Mouse (Mus musculus) embryonic facial prominence, embryonic 11.5 days (tissue): ENCODE measurements around the gene Ly6g6e. TPM values are rescaled to one million over a fixed set of nuclear protein-coding genes. Genes with fewer than 3 reads are reported as not detected.

Experiments
- ATAC-seq: fragments of 200-750 bp; cut with Nextera tagmentation; replicated peaks from 2 replicates; pipeline ENCODE4 v1.8.0; 2017; ENCODE audit warnings: low read depth; ENCODE audit not compliant: insufficient number of reproducible peaks, low FRiP score, low TSS enrichment
- DNase-seq: peaks from one replicate; pipeline ENCODE4 v3.0.0-alpha.2; 2015; ENCODE audit warnings: low spot score
- H3K27ac ChIP-seq: fragments of 300-500 bp; sonication (generic); replicated peaks from 2 replicates; pipeline ENCODE4 v1.5.1; 2014; ENCODE audit warnings: mild to moderate bottlenecking, low read depth, low read length, control low read depth
- H3K27me3 ChIP-seq: fragments of 300-500 bp; sonication (generic); 2 replicates; pipeline ENCODE4 v1.6.1; 2014; ENCODE audit warnings: mild to moderate bottlenecking, low read length, moderate library complexity, mixed read lengths; ENCODE audit not compliant: control insufficient read depth, insufficient read depth
- H3K36me3 ChIP-seq: fragments of 300-500 bp; sonication (generic); replicated peaks from 2 replicates; pipeline ENCODE4 v1.6.1; 2014; ENCODE audit warnings: low read depth, mild to moderate bottlenecking, low read length, moderate library complexity, mixed read lengths; ENCODE audit not compliant: control insufficient read depth, insufficient read depth
- H3K4me1 ChIP-seq: fragments of 300-500 bp; sonication (generic); 2 replicates; pipeline ENCODE4 v1.6.1; 2014; ENCODE audit warnings: low read length, mixed read lengths; ENCODE audit not compliant: control insufficient read depth, insufficient read depth
- H3K4me2 ChIP-seq: fragments of 300-500 bp; sonication (generic); 2 replicates; pipeline ENCODE4 v1.6.1; 2014; ENCODE audit warnings: low read depth, mild to moderate bottlenecking, control low read depth, low read length, moderate library complexity
- H3K4me3 ChIP-seq: fragments of 300-500 bp; sonication (generic); 2 replicates; pipeline ENCODE4 v1.5.1; 2014; ENCODE audit warnings: low read depth, low read length, control low read depth
- H3K9ac ChIP-seq: fragments of 300-500 bp; sonication (generic); replicated peaks from 2 replicates; pipeline ENCODE4 v1.6.1; 2014; ENCODE audit warnings: mild to moderate bottlenecking, control low read depth, low read length
- H3K9me3 ChIP-seq: fragments of 300-500 bp; sonication (generic); replicated peaks from 2 replicates; pipeline ENCODE4 v1.6.1; 2016; ENCODE audit warnings: mild to moderate bottlenecking, low read length, inconsistent platforms, mixed read lengths; ENCODE audit not compliant: control insufficient read depth
- WGBS: fragments of 180-500 bp; shearing (Covaris S2); extraction: QIAGEN DNeasy Blood & Tissue Kit; methylation state at CpG from one replicate; pipeline ENCODE4 v1.1.7; 2014; 5-methylcytosine and 5-hydroxymethylcytosine counted together
- polyA plus RNA-seq: library from polyadenylated mRNA; unstranded; fragments of >200 nt; fragmentation: Nextera tagmentation; extraction: Ambion mirVana; gene quantifications from 2 replicates; pipeline ENCODE4 v1.2.1, GENCODE M21; 2014

Ly6g6e gene
- polyA plus RNA-seq, 1 experiment from 2014 or later: 0.66 TPM

DNA sequence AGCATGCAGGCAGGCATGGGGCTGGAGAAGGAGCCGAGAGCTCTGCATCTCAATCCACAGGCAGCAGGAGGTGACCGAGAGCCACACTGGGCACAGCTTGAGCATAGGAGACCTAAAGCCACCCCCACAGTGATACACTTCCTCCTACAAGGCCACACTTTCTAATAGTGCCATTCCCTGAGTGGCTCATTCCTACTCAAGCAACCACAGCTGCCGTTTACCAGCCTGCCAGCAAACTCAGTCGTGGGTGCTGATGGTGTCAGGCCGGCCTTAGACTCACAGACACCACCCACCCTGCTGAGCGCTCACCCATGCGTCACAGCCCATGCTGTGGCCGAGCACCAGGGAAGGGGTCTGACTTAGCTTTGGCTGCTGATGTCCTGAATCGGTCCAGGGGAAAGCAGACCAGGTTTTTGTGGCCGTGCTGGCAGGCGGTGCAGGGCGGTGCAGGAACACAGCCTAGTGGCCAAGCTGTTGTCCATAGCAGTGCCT, 20.5 kb downstream of the Ly6g6e start:
- no peak overlapping the region for H3K9ac ChIP-seq
- H3K27ac ChIP-seq: no peak overlapping the region
- no peaks in the 10 kb centered on the region for H3K27me3 ChIP-seq
- no peak overlapping the region for H3K4me2 ChIP-seq
- H3K9me3 ChIP-seq: no peaks in the 10 kb centered on the region
- WGBS: 83% methylated on average over 12 of the region's 12 CpGs
- DNase-seq (no peak), ATAC-seq (no peak)
- no peak overlapping the region for H3K4me3 ChIP-seq
- peaks cover 9% of the 10 kb centered on the region for H3K36me3 ChIP-seq
- H3K4me1 ChIP-seq: no peaks in the 10 kb centered on the region

DNA sequence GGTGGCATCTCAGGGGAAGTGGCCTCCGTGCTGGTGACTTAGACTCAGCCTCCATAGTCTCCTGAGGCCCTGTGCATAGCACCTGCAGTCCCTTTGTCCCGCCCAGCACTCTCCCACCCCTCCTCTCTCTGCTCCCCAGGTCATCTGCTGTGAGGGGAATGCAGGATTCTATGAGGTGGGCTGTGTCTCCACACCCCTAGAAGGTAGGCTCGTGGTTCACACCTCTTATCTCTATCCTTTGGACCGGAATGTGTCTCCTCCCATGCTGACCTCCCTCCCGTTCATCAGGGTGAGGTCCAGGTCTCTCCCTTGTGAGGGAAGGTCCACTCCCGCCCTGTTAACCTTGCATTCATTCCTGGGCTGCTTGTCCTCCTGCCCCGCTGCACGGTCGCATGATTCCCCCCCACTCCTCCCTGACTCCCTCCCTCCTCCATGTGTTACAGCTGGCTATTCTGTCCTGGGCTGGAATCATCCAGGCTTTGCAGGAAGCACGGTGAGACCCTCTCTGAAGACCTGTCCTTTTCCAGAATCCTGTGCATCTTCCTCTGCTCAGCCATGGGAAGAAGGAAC, 23.6 kb downstream of the Ly6g6e start:
- no peaks in the 10 kb centered on the region for H3K27me3 ChIP-seq
- DNase-seq (no peak), ATAC-seq (no peak)
- peaks cover 6% of the 10 kb centered on the region for H3K36me3 ChIP-seq
- WGBS: 85% methylated on average over 10 of the region's 10 CpGs
- H3K9me3 ChIP-seq: no peaks in the 10 kb centered on the region
- no peak overlapping the region for H3K4me2 ChIP-seq
- no peaks in the 10 kb centered on the region for H3K4me1 ChIP-seq
- H3K9ac ChIP-seq: no peak overlapping the region
- no peak overlapping the region for H3K4me3 ChIP-seq
- H3K27ac ChIP-seq: no peak overlapping the region

DNA sequence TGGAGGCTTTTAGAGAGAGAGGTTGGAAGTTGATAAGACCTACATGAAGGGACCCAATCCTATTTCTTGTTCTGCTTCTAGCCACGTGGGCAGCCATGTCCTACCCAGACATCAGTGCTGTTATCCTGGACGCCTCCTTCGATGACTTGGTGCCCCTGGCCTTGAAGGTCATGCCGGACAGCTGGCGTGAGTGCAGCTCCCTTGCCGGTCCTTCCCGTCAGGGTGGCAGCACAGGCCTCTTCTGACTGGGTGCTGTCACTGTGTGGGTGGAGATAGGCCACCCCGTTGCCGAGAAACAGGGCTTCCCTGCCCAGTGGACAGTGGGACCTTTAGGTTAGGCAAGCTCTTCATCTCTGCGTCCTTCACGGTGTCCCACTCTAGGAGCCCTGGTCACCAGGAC, 24.5 kb downstream of the Ly6g6e start:
- Histone ChIP-seq H3K4me3 (no peak overlapping the region), H3K36me3 (peaks cover 6% of the 10 kb centered on the region)

DNA sequence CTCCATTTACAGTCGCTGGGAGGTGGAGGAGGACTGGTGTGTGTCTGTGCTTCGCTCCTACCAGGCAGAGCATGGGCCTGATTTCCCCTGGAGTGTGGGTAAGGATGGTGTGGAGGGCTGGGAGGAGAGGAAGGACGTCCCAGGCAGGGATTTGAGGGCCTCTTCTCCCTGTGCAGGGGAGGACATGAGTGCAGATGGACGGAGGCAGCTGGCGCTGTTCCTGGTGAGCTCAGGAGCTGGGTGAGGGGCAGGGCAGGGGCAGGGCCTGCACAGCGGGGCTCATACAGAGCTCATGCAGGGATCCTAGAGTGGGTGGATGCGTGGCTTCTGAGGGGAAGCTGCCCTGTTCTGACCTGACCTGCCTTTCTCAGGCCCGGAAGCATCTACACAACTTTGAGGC, 25.6 kb downstream of the Ly6g6e start:
- no peaks in the 10 kb centered on the region for H3K9me3 ChIP-seq
- no peak overlapping the region for H3K4me3 ChIP-seq
- peaks cover 4% of the 10 kb centered on the region; the same call in 1 of the 2 replicates for H3K36me3 ChIP-seq
- no peak overlapping the region for H3K27ac ChIP-seq
- H3K4me1 ChIP-seq: no peaks in the 10 kb centered on the region
- WGBS: 72% methylated on average over 8 of the region's 8 CpGs
- ATAC-seq: no peak
- no peak overlapping the region for H3K9ac ChIP-seq
- DNase-seq: no peak
- no peak overlapping the region for H3K4me2 ChIP-seq
- no peaks in the 10 kb centered on the region for H3K27me3 ChIP-seq

More for the DNA sequence above, 24.5 kb downstream of the Ly6g6e start:
- Histone ChIP-seq H3K27me3 (no peaks in the 10 kb centered on the region), H3K27ac (no peak overlapping the region), H3K4me2 (no peak overlapping the region), H3K4me1 (no peaks in the 10 kb centered on the region), H3K9ac (no peak overlapping the region), H3K9me3 (no peaks in the 10 kb centered on the region)
- DNase-seq (no peak), ATAC-seq (no peak)
- WGBS: 92% methylated on average over 11 of the region's 11 CpGs

DNA sequence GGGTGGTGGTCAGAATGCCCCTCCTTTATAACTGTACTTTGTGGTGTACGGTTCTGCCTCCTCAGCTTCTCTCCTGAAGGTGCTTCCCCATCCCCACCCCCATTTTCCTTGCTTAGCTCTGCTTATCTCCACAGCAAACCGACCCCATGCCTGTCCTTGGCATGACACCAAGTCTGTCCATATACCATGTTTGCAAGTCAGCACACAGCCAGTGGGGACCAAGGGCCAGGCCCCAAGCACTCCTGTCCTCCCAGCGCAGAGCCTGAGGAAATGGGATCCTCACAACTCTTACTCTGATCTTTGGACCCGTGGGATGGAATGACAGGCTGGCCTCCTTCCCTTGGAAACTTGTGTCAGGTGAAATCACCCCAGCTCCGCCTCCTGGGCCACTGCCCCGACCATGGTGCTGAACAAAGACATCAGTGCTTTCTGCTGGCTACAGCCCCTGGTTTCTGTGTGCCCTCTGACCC, 26.6 kb downstream of the Ly6g6e start:
- H3K4me2 ChIP-seq: no peak overlapping the region
- no peak overlapping the region for H3K4me3 ChIP-seq
- peaks cover 4% of the 10 kb centered on the region; the same call in 1 of the 2 replicates for H3K36me3 ChIP-seq
- DNase-seq: no peak
- no peaks in the 10 kb centered on the region for H3K9me3 ChIP-seq
- ATAC-seq: no peak
- no peak overlapping the region for H3K27ac ChIP-seq
- H3K9ac ChIP-seq: no peak overlapping the region
- 69% methylated on average over 6 of the region's 6 CpGs for WGBS
- no peaks in the 10 kb centered on the region for H3K4me1 ChIP-seq
- no peaks in the 10 kb centered on the region for H3K27me3 ChIP-seq

DNA sequence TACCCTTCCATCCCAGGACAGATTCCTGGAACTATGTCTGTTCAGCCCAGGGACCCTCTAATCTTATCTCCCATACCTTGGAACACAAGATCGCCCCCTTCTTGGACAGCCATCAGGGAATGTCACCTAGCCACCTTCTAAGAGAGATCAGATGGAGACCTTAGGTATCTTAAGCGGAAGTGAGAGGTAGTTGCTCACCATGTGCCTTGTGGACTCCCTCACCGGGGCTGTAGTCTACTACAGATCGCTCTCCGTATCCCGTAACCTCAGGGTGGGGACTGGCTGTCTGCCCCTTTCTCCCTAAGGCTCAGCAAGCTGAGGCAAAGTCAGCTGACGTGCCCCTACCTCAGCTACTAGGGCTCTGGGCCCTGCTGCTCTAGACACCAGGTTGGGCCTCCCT, 27.4 kb downstream of the Ly6g6e start:
- 91% methylated on average over 7 of the region's 7 CpGs for WGBS
- Histone ChIP-seq H3K4me1 (no peaks in the 10 kb centered on the region), H3K9me3 (no peaks in the 10 kb centered on the region), H3K9ac (no peak overlapping the region), H3K4me2 (no peak overlapping the region), H3K4me3 (no peak overlapping the region), H3K36me3 (peaks cover 4% of the 10 kb centered on the region; the same call in 1 of the 2 replicates), H3K27me3 (no peaks in the 10 kb centered on the region), H3K27ac (no peak overlapping the region)
- no peak for DNase-seq
- ATAC-seq: no peak

DNA sequence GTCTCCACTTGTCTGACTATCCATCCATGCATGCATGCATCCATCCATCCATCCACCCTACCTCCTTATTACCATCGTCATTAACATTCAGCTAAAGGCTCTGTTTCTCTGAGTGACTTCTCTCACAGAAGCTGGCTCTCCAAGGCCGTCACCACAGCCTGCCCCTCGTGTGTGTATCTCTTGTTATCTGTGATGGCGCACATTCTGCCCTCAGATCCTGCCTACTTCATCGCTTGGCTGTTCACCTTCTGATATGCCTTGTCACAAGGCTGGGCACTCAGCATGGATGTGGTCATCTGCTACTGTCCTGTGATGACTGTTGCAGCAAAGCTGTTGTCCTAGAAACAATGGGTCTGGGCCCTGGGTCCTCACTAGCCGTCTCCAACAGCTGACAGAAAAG, 28.1 kb downstream of the Ly6g6e start:
- Histone ChIP-seq H3K36me3 (peaks cover 2% of the 10 kb centered on the region; the same call in 1 of the 2 replicates), H3K9ac (no peak overlapping the region), H3K9me3 (no peaks in the 10 kb centered on the region), H3K27me3 (no peaks in the 10 kb centered on the region), H3K4me3 (no peak overlapping the region), H3K4me1 (no peaks in the 10 kb centered on the region), H3K27ac (no peak overlapping the region), H3K4me2 (no peak overlapping the region)
- ATAC-seq (no peak), DNase-seq (no peak)
- 83% methylated on average over 6 of the region's 6 CpGs for WGBS

DNA sequence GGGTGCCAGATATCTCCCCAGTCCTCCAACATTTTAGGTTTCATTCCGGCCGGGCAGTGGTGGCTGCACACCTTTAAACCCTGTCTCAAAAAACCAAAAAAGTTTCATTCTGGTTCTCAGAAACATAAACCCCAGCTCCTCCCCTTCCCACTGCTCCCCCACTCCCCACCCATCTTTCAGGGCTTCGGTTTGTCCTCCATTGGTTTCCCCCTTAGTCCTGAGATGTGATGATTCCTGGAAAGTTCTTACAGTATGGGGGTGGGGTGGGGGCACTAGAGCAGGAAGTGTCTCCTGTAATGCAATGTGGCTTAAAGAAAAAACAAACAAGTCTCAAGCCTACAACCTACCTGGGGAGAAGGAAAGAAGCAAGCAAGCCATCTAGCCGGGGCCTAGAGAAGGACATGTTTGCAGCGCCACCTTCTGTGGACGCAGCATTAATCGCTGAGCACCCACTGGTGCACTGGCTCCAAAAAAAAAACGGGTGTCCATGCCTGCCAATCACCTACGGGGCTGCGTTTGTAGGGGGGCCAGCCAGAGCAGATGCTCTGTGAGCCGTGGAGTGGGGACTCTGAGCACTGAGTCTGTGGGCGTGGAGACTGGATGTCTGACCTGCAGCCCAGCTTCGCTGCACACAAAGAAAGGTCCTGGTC, 29.2 kb downstream of the Ly6g6e start:
- Histone ChIP-seq H3K4me3 (no peak overlapping the region), H3K27ac (no peak overlapping the region), H3K4me2 (peak overlapping the region; percentile 19), H3K4me1 (no peaks in the 10 kb centered on the region), H3K36me3 (peaks cover 2% of the 10 kb centered on the region; the same call in 1 of the 2 replicates), H3K27me3 (no peaks in the 10 kb centered on the region), H3K9me3 (no peaks in the 10 kb centered on the region), H3K9ac (peak overlapping the region; percentile 54)
- DNase-seq: peak; percentile 48
- no peak for ATAC-seq
- 22% methylated on average over 13 of the region's 13 CpGs for WGBS
